Mouse (Mus musculus) erythroblast, embryonic 14.5 days (primary cell): ENCODE measurements around the gene Col2a1. TPM values are rescaled to one million over a fixed set of nuclear protein-coding genes. Genes with fewer than 3 reads are reported as not detected.

Source experiments
- H3K27me3 ChIP-seq: 2 replicates; pipeline ENCODE4 v1.6.1; 2012; ENCODE audit warnings: inconsistent platforms; ENCODE audit not compliant: control insufficient read depth
- H3K36me3 ChIP-seq: 2 replicates; pipeline ENCODE4 v1.6.1; 2012; ENCODE audit warnings: mild to moderate bottlenecking, inconsistent platforms; ENCODE audit not compliant: control insufficient read depth
- H3K4me1 ChIP-seq: 2 replicates; pipeline ENCODE4 v1.6.1; 2012; ENCODE audit warnings: inconsistent platforms; ENCODE audit not compliant: control insufficient read depth
- H3K4me3 ChIP-seq: replicated peaks from 2 replicates; pipeline ENCODE3; 2012; ENCODE audit warnings: moderate library complexity, mild to moderate bottlenecking, inconsistent platforms
- H3K9me3 ChIP-seq: 2 replicates; pipeline ENCODE4 v1.6.1; 2012; ENCODE audit warnings: low read length, inconsistent platforms, mixed read lengths; ENCODE audit not compliant: control insufficient read depth
- GATA1 ChIP-seq: IDR thresholded peaks from 2 replicates; pipeline ENCODE4 v1.6.1; 2012; ENCODE audit warnings: low read length, inconsistent platforms, mixed read lengths
- TAL1 ChIP-seq: IDR thresholded peaks from 3 replicates; pipeline ENCODE4 v1.6.1; 2012; ENCODE audit warnings: low read length, inconsistent platforms, mixed read lengths
- polyA plus RNA-seq: library from polyadenylated mRNA; stranded (reverse); fragments of >175 nt; gene quantifications from 2 replicates; pipeline ENCODE4 v1.2.3, GENCODE M21; 2012

The Col2a1 gene
- polyA plus RNA-seq, 1 experiment = not detected

DNA sequence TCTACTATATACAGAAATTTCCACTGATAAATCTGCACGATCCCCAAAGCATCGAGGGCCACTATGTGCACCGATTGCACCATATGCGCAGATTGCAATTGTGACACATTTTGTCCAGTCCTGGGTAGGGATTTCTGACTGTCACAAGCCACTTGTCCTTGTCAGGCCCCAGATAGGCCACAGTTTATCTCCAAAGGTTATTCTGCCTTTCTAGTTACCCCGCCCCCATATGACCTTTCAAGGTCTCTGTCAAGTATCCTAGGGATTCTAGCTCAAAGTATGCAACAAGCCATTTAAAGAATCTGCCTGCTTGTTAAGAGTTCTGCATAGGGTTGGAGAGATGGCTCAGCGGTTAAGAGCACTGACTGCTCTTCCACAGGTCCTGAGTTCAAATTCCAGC is 31.9 kb downstream of the Col2a1 start:
- TF ChIP-seq GATA1 = no peak
- no peak for TF ChIP-seq TAL1
- H3K9me3 ChIP-seq = peaks cover 3% of the 10 kb centered on the region; the same call in 1 of the 2 replicates
- no peaks in the 10 kb centered on the region for H3K36me3 ChIP-seq
- no peaks in the 10 kb centered on the region for H3K27me3 ChIP-seq
- no peak overlapping the region for H3K4me3 ChIP-seq
- no peaks in the 10 kb centered on the region for H3K4me1 ChIP-seq

- H3K4me3 ChIP-seq = no peak overlapping the region
- no peaks in the 10 kb centered on the region for H3K4me1 ChIP-seq
- TF ChIP-seq GATA1 (no peak), TAL1 (no peak)
- no peaks in the 10 kb centered on the region for H3K27me3 ChIP-seq
- H3K36me3 ChIP-seq = no peaks in the 10 kb centered on the region
- H3K9me3 ChIP-seq = no peaks in the 10 kb centered on the region
Observed at GRCm38 (mm10) chr15:97970299-97970698, 34.2 kb downstream of the Col2a1 start.

DNA sequence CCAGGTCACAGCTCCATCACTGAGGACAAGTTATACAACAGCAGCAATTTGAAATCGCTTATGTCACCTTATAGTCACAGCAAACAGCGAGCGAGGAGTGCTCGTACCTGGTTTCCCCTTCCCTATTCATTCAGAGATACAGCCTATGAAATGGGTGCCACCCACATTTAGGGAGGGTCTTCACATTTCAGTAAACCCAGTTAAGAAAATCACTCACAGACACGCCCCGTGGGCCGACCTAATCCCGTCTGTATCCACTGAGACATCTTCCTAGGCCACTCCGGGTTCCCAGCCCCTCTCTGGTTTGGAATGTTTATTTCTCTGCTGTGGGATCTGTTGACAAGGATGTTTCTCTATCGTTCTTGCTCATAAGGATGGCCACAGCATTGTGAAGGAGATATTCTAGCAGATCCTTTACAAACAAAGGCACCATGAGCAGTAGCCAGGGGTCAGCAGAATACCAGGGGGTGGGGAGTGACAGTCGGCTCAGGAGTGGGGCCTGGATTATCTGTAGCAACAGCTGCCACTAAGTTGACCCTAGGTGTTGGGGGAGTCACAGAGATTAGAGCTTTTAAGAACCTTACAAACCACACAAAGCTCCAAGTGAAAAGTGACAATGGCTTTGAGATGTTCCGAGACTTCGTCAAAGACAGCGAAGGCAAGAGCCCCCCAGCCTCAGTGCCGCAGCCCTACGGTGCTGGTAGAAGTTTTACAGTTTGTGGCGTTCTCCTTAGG is 39.0 kb downstream of the Col2a1 start:
- TF ChIP-seq TAL1 (no peak), GATA1 (no peak)
- Histone ChIP-seq H3K9me3 (no peaks in the 10 kb centered on the region), H3K4me1 (peaks cover 18% of the 10 kb centered on the region), H3K4me3 (no peak overlapping the region), H3K36me3 (no peaks in the 10 kb centered on the region), H3K27me3 (no peaks in the 10 kb centered on the region)

GRCm38 (mm10) chr15:97964836-97965187 is 39.7 kb downstream of the Col2a1 start:
- H3K9me3 ChIP-seq = no peaks in the 10 kb centered on the region
- no peaks in the 10 kb centered on the region for H3K36me3 ChIP-seq
- H3K4me3 ChIP-seq = peak overlapping the region; percentile 83
- no peaks in the 10 kb centered on the region for H3K27me3 ChIP-seq
- H3K4me1 ChIP-seq = peaks cover 18% of the 10 kb centered on the region
- TF ChIP-seq GATA1 = no peak
- TF ChIP-seq TAL1 = no peak

- Histone ChIP-seq H3K9me3 (no peaks in the 10 kb centered on the region), H3K4me1 (peaks cover 18% of the 10 kb centered on the region), H3K4me3 (peak within 1 kb of the TSS; percentile 83), H3K36me3 (no peaks in the 10 kb centered on the region), H3K27me3 (no peaks in the 10 kb centered on the region)
- TF ChIP-seq GATA1 (no peak), TAL1 (no peak)
Observed at GRCm38 (mm10) chr15:97963989-97964835, 40.3 kb downstream of the Col2a1 start, which contains the start of gene Tmem106c. Gene Tmem106c, plus strand, starts transcription at chr15:97964200.

DNA sequence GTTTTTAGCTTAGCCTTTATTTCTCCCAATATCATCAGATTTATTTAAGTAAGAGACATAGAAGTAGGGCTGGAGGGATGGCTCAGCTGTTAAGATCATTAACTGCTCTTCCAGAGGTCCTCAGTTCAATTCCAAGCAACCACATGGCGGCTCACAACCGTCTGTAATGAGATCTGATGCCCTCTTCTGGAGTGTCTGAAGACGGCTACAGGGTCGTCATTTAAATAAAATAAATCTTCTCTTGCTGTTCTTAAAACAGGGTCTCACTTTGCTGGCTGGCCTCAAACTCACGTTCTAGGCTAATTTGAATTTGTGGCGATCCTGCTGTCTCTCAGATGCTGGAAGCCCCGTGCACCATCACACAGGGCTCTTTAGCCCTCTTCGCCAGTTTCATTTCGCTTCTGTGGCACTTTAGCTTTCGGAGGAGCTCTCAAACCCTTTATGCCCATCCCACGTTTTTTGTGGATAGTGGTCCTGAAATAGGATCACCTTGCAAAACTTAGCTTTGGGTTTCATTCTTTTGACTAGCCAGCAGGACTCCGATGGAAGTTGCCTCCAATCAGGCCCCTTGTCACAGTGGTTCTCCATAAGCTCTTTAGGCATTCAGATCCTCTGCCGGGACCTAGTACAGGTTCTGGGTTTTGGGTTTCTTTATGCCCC is 41.0 kb downstream of the Col2a1 start:
- Histone ChIP-seq H3K9me3 (no peaks in the 10 kb centered on the region), H3K4me1 (peaks cover 18% of the 10 kb centered on the region), H3K27me3 (no peaks in the 10 kb centered on the region), H3K4me3 (peak overlapping the region; percentile 83), H3K36me3 (no peaks in the 10 kb centered on the region)
- TF ChIP-seq GATA1 (no peak), TAL1 (no peak)

DNA sequence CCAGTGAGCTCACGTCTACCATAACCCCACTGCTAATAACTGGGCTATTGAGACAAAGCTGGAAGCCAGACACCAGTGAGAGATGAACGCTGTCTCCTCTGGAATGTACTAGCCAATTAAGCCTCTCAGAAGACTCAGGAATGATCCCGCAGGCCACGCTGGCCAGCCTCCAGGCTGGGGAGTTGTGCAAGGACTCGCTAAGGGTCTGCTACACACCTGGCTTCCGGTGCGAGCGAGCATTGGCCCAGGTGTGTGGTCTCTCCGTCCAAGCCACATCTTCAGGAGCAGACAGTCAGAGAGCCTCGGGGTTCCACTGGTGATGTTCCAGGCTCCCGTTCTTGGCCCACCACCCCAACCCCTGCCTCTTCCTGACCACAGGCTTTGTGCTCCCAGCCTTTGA is 48.1 kb downstream of the Col2a1 start:
- no peaks in the 10 kb centered on the region for H3K9me3 ChIP-seq
- H3K36me3 ChIP-seq = no peaks in the 10 kb centered on the region
- peaks cover 2% of the 10 kb centered on the region; the same call in 1 of the 2 replicates for H3K27me3 ChIP-seq
- no peaks in the 10 kb centered on the region for H3K4me1 ChIP-seq
- TF ChIP-seq GATA1 = no peak
- no peak for TF ChIP-seq TAL1
- no peak overlapping the region for H3K4me3 ChIP-seq

DNA sequence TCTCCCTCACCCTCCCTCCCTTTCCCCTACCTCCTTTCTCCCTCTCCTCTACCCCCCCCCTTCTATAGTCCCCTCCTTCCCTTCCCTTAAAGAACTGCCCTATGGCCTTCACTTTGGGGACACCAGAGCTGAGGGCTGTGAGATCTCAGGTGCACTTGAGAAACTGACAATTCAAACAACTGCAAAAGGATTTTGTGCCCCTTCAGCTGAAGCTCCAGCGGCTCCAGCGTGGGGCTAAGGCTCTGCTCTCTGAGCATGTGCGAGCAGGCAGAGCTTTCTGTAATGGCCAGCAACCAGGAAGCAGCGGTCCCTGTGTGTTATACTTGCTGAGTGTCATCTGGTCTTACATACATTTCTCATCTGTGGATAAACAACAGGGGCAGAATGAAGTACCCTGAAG is 48.8 kb downstream of the Col2a1 start:
- H3K4me1 ChIP-seq = no peaks in the 10 kb centered on the region
- H3K4me3 ChIP-seq = no peak overlapping the region
- peaks cover 2% of the 10 kb centered on the region; the same call in 1 of the 2 replicates for H3K27me3 ChIP-seq
- TF ChIP-seq GATA1 (no peak), TAL1 (no peak)
- no peaks in the 10 kb centered on the region for H3K9me3 ChIP-seq
- no peaks in the 10 kb centered on the region for H3K36me3 ChIP-seq

GRCm38 (mm10) chr15:97955286-97955685 is 49.2 kb downstream of the Col2a1 start:
- TF ChIP-seq GATA1 (no peak), TAL1 (no peak)
- Histone ChIP-seq H3K4me1 (no peaks in the 10 kb centered on the region), H3K27me3 (peaks cover 2% of the 10 kb centered on the region; the same call in 1 of the 2 replicates), H3K36me3 (no peaks in the 10 kb centered on the region), H3K9me3 (no peaks in the 10 kb centered on the region), H3K4me3 (no peak overlapping the region)
